Mouse (Mus musculus): ENCODE measurements around the gene Glt6d1.
"Not testable (repeated sequence)": the region's sequence is repeated elsewhere in the genome, so short reads cannot be mapped to it uniquely, and the experiment has no call there.

DNA sequence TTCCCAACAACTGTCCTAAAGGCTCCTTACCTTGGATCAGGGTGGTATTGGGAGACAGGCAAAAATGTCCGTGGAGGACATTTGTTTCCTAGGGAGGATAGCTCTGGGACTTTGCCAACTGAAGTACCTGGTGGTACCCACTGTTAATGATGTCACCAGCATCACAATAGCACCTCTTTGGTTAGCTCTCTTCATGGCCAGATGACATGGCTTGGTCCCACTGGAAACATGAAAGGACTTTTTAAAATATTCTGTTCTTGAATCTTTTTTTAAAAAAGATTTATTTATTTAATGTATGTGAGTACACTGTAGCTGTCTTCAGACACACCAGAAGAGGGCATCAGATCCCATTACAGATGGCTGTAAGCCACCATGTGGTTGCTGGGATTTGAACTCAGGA is at the start of gene Glt6d1:
- not testable (repeated sequence) for TF ChIP-seq POLR2A (IDR thresholded peaks at IDR 0.05; ENCODE audit: borderline replicate concordance, low read depth, low read length); CTCF (IDR thresholded peaks at IDR 0.05; ENCODE audit: low read depth, low read length)

All from bone marrow macrophage, adult 2 months (primary cell).